Mouse (Mus musculus): ENCODE measurements around the gene Slc40a1. TPM values are rescaled to one million over a fixed set of nuclear protein-coding genes. Genes with fewer than 3 reads are reported as not detected.

The Slc40a1 gene
- total and polyA plus RNA-seq, 3 experiments = 36.8 to 74.7 TPM; not detected in 1

DNA sequence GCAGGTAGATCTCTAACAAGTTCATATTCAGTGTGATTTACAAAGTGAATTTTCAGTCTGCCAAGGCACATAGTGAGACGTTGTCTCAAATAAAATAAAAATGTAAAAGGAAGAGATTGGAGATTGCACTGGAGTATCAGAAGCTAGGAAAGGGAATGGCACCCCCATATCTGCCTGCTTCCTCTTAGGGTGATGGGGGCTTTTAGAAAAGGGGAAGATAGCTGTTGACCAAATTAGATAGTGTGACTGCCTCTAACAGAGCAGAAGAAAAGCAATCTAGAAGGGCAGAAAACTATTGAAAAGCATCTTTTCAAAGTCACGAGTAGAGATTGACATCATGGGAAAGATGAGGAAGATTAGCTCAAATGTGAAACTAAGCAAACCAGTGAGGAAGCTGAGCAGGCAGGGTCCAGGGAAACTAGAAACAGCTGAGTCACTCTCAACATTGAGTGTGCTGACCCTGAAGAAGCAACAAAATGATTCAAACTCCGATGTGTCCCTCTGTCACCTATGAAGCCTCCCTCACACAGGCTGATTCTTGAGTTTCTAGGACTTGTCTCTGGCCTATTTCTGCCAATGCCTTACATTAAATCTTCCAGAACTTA lies 45.0 kb downstream of the Slc40a1 start (continued):
- TF ChIP-seq ELF1 (IDR thresholded peaks at IDR 0.05; ENCODE audit: low read depth, low read length) (no peak), NELFE (IDR thresholded peaks at IDR 0.05; ENCODE audit: low read depth, low read length) (no peak), TCF12 (IDR thresholded peaks at IDR 0.05; ENCODE audit: low read depth, low read length) (no peak), UBTF (IDR thresholded peaks at IDR 0.05; ENCODE audit: borderline replicate concordance, insufficient read depth, low read depth, low read length) (no peak), NRF1 (IDR thresholded peaks at IDR 0.05; ENCODE audit: insufficient read depth, low read depth, low read length, poor library complexity, severe bottlenecking) (no peak), ZNF384 (IDR thresholded peaks at IDR 0.05; ENCODE audit: low read depth, low read length) (no peak), CTCF (IDR thresholded peaks at IDR 0.05 in 2 of 3, conservative IDR thresholded peaks at IDR 0.05 in 1 of 3; ENCODE audit: control insufficient read depth in 1 of 3, insufficient read depth in 1 of 3, low read depth in 2 of 3, low read length in 3 of 3, poor library complexity in 1 of 3, severe bottlenecking in 1 of 3) (no peak), CHD1 (IDR thresholded peaks at IDR 0.05; ENCODE audit: low read depth, low read length) (no peak), RCOR1 (IDR thresholded peaks at IDR 0.05; ENCODE audit: low read depth, low read length) (peak; percentile 75), MAZ (IDR thresholded peaks at IDR 0.05; ENCODE audit: low read depth, low read length) (peak; percentile 68; the same call in 1 of the 2 replicates)

DNA sequence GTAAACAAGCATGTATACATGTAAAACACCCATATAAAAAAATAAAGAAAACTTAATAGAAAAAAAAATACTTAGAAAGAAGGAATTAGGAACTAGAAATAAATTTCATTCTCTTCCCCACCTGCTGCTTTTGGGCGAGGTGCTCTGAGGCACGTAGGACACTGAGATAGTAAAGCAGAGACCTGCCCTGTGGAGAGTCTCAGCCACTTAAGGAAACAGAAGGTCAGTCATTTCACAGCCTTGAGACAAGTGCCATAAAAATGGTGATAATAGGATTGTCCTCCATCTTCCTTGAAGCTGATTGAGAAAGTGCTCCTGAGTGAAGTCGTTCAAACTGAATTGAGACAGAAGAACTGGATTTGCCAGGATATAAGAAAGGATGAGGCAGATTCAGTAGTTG lies 48.9 kb downstream of the Slc40a1 start:
- peaks cover 0 to 46% of the 10 kb centered on the region in 2 experiments; a peak in 2 of 4 replicates for H3K36me3 ChIP-seq (ENCODE audit: control insufficient read depth in 1 of 2, insufficient read depth in 2 of 2, low read length in 2 of 2)
- H3K27me3 ChIP-seq (ENCODE audit: control insufficient read depth in 1 of 2, insufficient read depth in 2 of 2, low read length in 2 of 2) = no peaks in the 10 kb centered on the region
- H3K9me3 ChIP-seq (replicated peaks; ENCODE audit: insufficient read depth, low read length) = no peaks in the 10 kb centered on the region
- DNase-seq (ENCODE audit: low read depth, low spot score) = no peak
- H3K9ac ChIP-seq (ENCODE audit: control insufficient read depth, low read depth, low read length, poor library complexity, severe bottlenecking) = no peak overlapping the region
- no peak for TF ChIP-seq ELF1 (IDR thresholded peaks at IDR 0.05; ENCODE audit: low read depth, low read length)
- TF ChIP-seq MYC (IDR thresholded peaks at IDR 0.05; ENCODE audit: low read depth, low read length) = no peak
- no peak for TF ChIP-seq UBTF (IDR thresholded peaks at IDR 0.05; ENCODE audit: borderline replicate concordance, insufficient read depth, low read depth, low read length)
- TF ChIP-seq NRF1 (IDR thresholded peaks at IDR 0.05; ENCODE audit: insufficient read depth, low read depth, low read length, poor library complexity, severe bottlenecking) = no peak
- no peak for TF ChIP-seq TCF12 (IDR thresholded peaks at IDR 0.05; ENCODE audit: low read depth, low read length)
- TF ChIP-seq USF2 (IDR thresholded peaks at IDR 0.05; ENCODE audit: borderline replicate concordance in 1 of 2, insufficient read depth in 1 of 2, low read depth in 1 of 2, low read length in 2 of 2) = no peak
- TF ChIP-seq E2F4 (IDR thresholded peaks at IDR 0.05; ENCODE audit: borderline replicate concordance, low read depth, low read length) = no peak
- no peak for TF ChIP-seq CHD2 (IDR thresholded peaks at IDR 0.05; ENCODE audit: low read length)
- TF ChIP-seq ZMIZ1 (IDR thresholded peaks at IDR 0.05; ENCODE audit: low read depth, low read length) = no peak
- TF ChIP-seq ZNF384 (IDR thresholded peaks at IDR 0.05; ENCODE audit: low read depth, low read length) = no peak
- no peak for TF ChIP-seq SIN3A (IDR thresholded peaks at IDR 0.05; ENCODE audit: low read length)
- no peak for TF ChIP-seq RCOR1 (IDR thresholded peaks at IDR 0.05; ENCODE audit: low read depth, low read length)
- no peak for TF ChIP-seq SMC3 (IDR thresholded peaks at IDR 0.05; ENCODE audit: low read depth, low read length)
- TF ChIP-seq GATA1 (IDR thresholded peaks at IDR 0.05; ENCODE audit: low read depth, low read length) = no peak
- TF ChIP-seq TAL1 (IDR thresholded peaks at IDR 0.05; ENCODE audit: low read length) = no peak
- TF ChIP-seq MYB (IDR thresholded peaks at IDR 0.05; ENCODE audit: low read depth, low read length) = no peak
- no peak for TF ChIP-seq POLR2A (IDR thresholded peaks at IDR 0.05; ENCODE audit: control insufficient read depth in 1 of 2, insufficient read depth in 1 of 2, low read depth in 1 of 2, low read length in 2 of 2, poor library complexity in 1 of 2)
- no peak for TF ChIP-seq MXI1 (IDR thresholded peaks at IDR 0.05; ENCODE audit: low read depth, low read length)
- no peak for TF ChIP-seq EP300 (IDR thresholded peaks at IDR 0.05; ENCODE audit: low read depth in 1 of 2, low read length in 2 of 2)
- TF ChIP-seq POLR2AphosphoS5 (IDR thresholded peaks at IDR 0.05; ENCODE audit: borderline replicate concordance, low read depth, low read length) = no peak
- H3K27ac ChIP-seq (ENCODE audit: control insufficient read depth, low read depth, low read length) = no peak overlapping the region
- H3K4me3 ChIP-seq (ENCODE audit: control insufficient read depth in 1 of 2, insufficient read depth in 1 of 2, low read depth in 2 of 2, low read length in 2 of 2) = no peak overlapping the region
- no peaks in the 10 kb centered on the region for H3K79me2 ChIP-seq (ENCODE audit: control insufficient read depth, insufficient read depth, low read length, poor library complexity)
- H3K4me1 ChIP-seq (ENCODE audit: control insufficient read depth in 1 of 2, insufficient read depth in 2 of 2, low read length in 2 of 2) = peaks cover 30 to 33% of the 10 kb centered on the region in 2 experiments

All from MEL (cell line).